ENCODE assay signal across 8 mouse cellular contexts in genomic region chr2:140427283-140427682, GRCm38 (mm10). TPM values are rescaled to one million over a fixed set of nuclear protein-coding genes. Genes with fewer than 3 reads are reported as not detected.
DNase-seq lines count a peak whose midpoint lies in the region; ATAC-seq and TF ChIP-seq lines count a peak whose summit lies in the region.

No protein-coding gene starts in this region.

- no peak overlapping the region for H3K4me3 ChIP-seq in E14TG2a.4 (replicated peaks; ENCODE audit: low read length)
- no peak overlapping the region for H3K4me3 ChIP-seq in hindbrain, embryonic 14.5 days (replicated peaks; ENCODE audit: low read length)

- H3K9ac ChIP-seq in hindbrain, embryonic 14.5 days: no peak overlapping the region

- peak; percentile 44 for TF ChIP-seq CTCF in E14TG2a.4 (conservative IDR thresholded peaks at IDR 0.05; ENCODE audit: low read length)

- H3K4me1 ChIP-seq in E14TG2a.4 (replicated peaks; ENCODE audit: low read depth, low read length): no peaks in the 10 kb centered on the region
- H3K4me1 ChIP-seq in hindbrain, embryonic 14.5 days (replicated peaks; ENCODE audit: control insufficient read depth, insufficient read depth, low read length): no peaks in the 10 kb centered on the region

- no peak overlapping the region for H3K4me2 ChIP-seq in hindbrain, embryonic 14.5 days (replicated peaks)

- H3K27me3 ChIP-seq in E14TG2a.4 (ENCODE audit: insufficient read depth, low read length): no peaks in the 10 kb centered on the region
- no peaks in the 10 kb centered on the region for H3K27me3 ChIP-seq in hindbrain, embryonic 14.5 days (ENCODE audit: control insufficient read depth, insufficient read depth, low read length)

- no peak overlapping the region for H3K27ac ChIP-seq in hindbrain, embryonic 14.5 days

- 21% methylated on average over 4 of the region's 4 CpGs for WGBS in hindbrain, embryonic 14.5 days

- DNase-seq in heart, adult 8-10 months (ENCODE audit: low spot score): peak; percentile 51
- DNase-seq in heart, postnatal 25 days (ENCODE audit: low spot score): no peak
- DNase-seq in c-Kit-positive CD71-positive TER-119-positive erythroid progenitor cells, embryonic 14.5 days (ENCODE audit: low spot score): peak; percentile 59
- peak; percentile 87 for DNase-seq in hindbrain, embryonic 14.5 days (ENCODE audit: low spot score)
- peak; percentile 38 for DNase-seq in lung, postnatal 25 days (ENCODE audit: low spot score)
- DNase-seq in spleen, postnatal 14 days (ENCODE audit: low spot score in 2 of 2): no peak
- DNase-seq in heart, postnatal 36 days: no peak

- ATAC-seq in hindbrain, embryonic 14.5 days (ENCODE audit: low FRiP score): peak; percentile 51; the same call in 1 of the 2 replicates

- no peaks in the 10 kb centered on the region for H3K36me3 ChIP-seq in E14TG2a.4 (ENCODE audit: insufficient read depth, low read length)
- H3K36me3 ChIP-seq in hindbrain, embryonic 14.5 days (replicated peaks; ENCODE audit: control insufficient read depth, insufficient read depth): no peaks in the 10 kb centered on the region

- intact Hi-C loops in heart, postnatal 25 days (cut with DNase I): loop anchor here (5.0 kb wide), 1 partner anchor 225 kb away; no protein-coding TSS in a partner anchor
- intact Hi-C loops in heart, postnatal 36 days (cut with DNase I): loop anchor here (2.0 to 5.0 kb wide), 3 partner anchors 226 to 835 kb away; partner anchors contain the start of genes Esf1 and Ndufaf5

- no peaks in the 10 kb centered on the region for H3K9me3 ChIP-seq in E14TG2a.4 (ENCODE audit: low read length)
- no peaks in the 10 kb centered on the region for H3K9me3 ChIP-seq in hindbrain, embryonic 14.5 days (ENCODE audit: control insufficient read depth, low read length)

RNA-seq across cellular contexts. Expression of gene Macrod2, which starts 32.2 kb away (rescaled TPM):
- 1 to 10 TPM; 7.0 to 9.1 (median 8.7) TPM for total RNA-seq in heart, adult 8-10 months (2022)
- 1 to 10 TPM; 8.9 to 9.0 TPM for total RNA-seq in heart, postnatal 25 days (2021)
- 61.7 and 62.2 TPM in 2 replicates for polyA plus RNA-seq in hindbrain, embryonic 14.5 days (2014; fragmentation: Nextera tagmentation; extraction: Ambion mirVana)
- 1 to 10 TPM; 7.8 to 8.6 TPM for total RNA-seq in heart, postnatal 36 days (2021)

RNA-seq across cellular contexts. Expression of gene Sel1l2, which starts 37.8 kb away (rescaled TPM):
- total RNA-seq in heart, adult 8-10 months (2022): not detected
- total RNA-seq in heart, postnatal 25 days (2021): not detected
- polyA plus RNA-seq in hindbrain, embryonic 14.5 days (2014; fragmentation: Nextera tagmentation; extraction: Ambion mirVana): not detected in 2 replicates
- not detected for total RNA-seq in heart, postnatal 36 days (2021)

Comparison
In these comparisons a context has a peak if more than half of its experiments do, and no peak if none do; other contexts are left out.
1. DNase-seq: peak in heart, adult 8-10 months (single experiment), c-Kit-positive CD71-positive TER-119-positive erythroid progenitor cells, embryonic 14.5 days (single experiment), hindbrain, embryonic 14.5 days (single experiment) and lung, postnatal 25 days (single experiment); none in heart, postnatal 25 days (single experiment), spleen, postnatal 14 days (0 of 2) and heart, postnatal 36 days (0 of 2).